Mouse (Mus musculus) kidney, embryonic 14.5 days (tissue): ENCODE measurements around the gene Rtf2. TPM values are rescaled to one million over a fixed set of nuclear protein-coding genes. Genes with fewer than 3 reads are reported as not detected.

ENCODE experiments used
- ATAC-seq: fragments of 200-750 bp; cut with Nextera tagmentation; 2 replicates; pipeline ENCODE4 v1.8.0; 2017; ENCODE audit warnings: moderate number of reproducible peaks, mild to moderate bottlenecking, moderate TSS enrichment, moderate library complexity; ENCODE audit not compliant: low FRiP score, low TSS enrichment
- H3K27ac ChIP-seq: fragments of 300-500 bp; sonication (generic); 2 replicates; pipeline ENCODE4 v1.5.1; 2014; ENCODE audit warnings: low read depth, mild to moderate bottlenecking, low read length, moderate library complexity, mixed read lengths
- H3K27me3 ChIP-seq: fragments of 300-500 bp; sonication (generic); 2 replicates; pipeline ENCODE4 v1.6.1; 2014; ENCODE audit warnings: mild to moderate bottlenecking, low read length; ENCODE audit not compliant: control insufficient read depth, insufficient read depth
- H3K36me3 ChIP-seq: fragments of 300-500 bp; sonication (generic); 2 replicates; pipeline ENCODE4 v1.6.1; 2014; ENCODE audit warnings: low read length, mixed read lengths; ENCODE audit not compliant: control insufficient read depth, insufficient read depth
- H3K4me1 ChIP-seq: fragments of 300-500 bp; sonication (generic); 2 replicates; pipeline ENCODE4 v1.6.1; 2014; ENCODE audit warnings: low read length, mixed read lengths; ENCODE audit not compliant: control insufficient read depth, insufficient read depth
- H3K4me2 ChIP-seq: fragments of 300-500 bp; sonication (generic); replicated peaks from 2 replicates; pipeline ENCODE4 v1.6.1; 2014; ENCODE audit warnings: low read depth, mild to moderate bottlenecking, low read length
- H3K4me3 ChIP-seq: fragments of 300-500 bp; sonication (generic); 2 replicates; pipeline ENCODE4 v1.5.1; 2014; ENCODE audit warnings: mild to moderate bottlenecking, low read length
- H3K9ac ChIP-seq: fragments of 300-500 bp; sonication (generic); 2 replicates; pipeline ENCODE4 v1.6.1; 2014; ENCODE audit warnings: low read depth, mild to moderate bottlenecking, low read length, moderate library complexity
- H3K9me3 ChIP-seq: fragments of 300-500 bp; sonication (generic); 2 replicates; pipeline ENCODE4 v1.6.1; 2016; ENCODE audit warnings: low read length; ENCODE audit not compliant: control insufficient read depth
- WGBS: fragments of 180-500 bp; shearing (Covaris S2); extraction: QIAGEN DNeasy Blood & Tissue Kit; methylation state at CpG from one replicate; pipeline ENCODE4 v1.1.7; 2014; 5-methylcytosine and 5-hydroxymethylcytosine counted together
- polyA plus RNA-seq: library from polyadenylated mRNA; unstranded; fragments of >200 nt; fragmentation: Nextera tagmentation; extraction: Ambion mirVana; gene quantifications from 2 replicates; pipeline ENCODE4 v1.2.1, GENCODE M21; 2014

Gene Rtf2
- polyA plus RNA-seq, 1 experiment from 2014 or later = 74.4 TPM

- H3K4me3 ChIP-seq = no peak overlapping the region
- H3K27ac ChIP-seq = no peak overlapping the region
- no peaks in the 10 kb centered on the region for H3K27me3 ChIP-seq
- 96% methylated on average over 5 of the region's 5 CpGs for WGBS
- ATAC-seq = no peak
- no peaks in the 10 kb centered on the region for H3K4me1 ChIP-seq
- no peaks in the 10 kb centered on the region for H3K9me3 ChIP-seq
- peaks cover 61% of the 10 kb centered on the region for H3K36me3 ChIP-seq
- H3K9ac ChIP-seq = no peak overlapping the region
- no peak overlapping the region for H3K4me2 ChIP-seq
Observed at GRCm38 (mm10) chr2:172467206-172467605, 26.9 kb downstream of the Rtf2 start.

- 91% methylated on average over 11 of the region's 11 CpGs for WGBS
- no peaks in the 10 kb centered on the region for H3K4me1 ChIP-seq
- no peak overlapping the region for H3K4me2 ChIP-seq
- peaks cover 56% of the 10 kb centered on the region for H3K36me3 ChIP-seq
- H3K27me3 ChIP-seq = no peaks in the 10 kb centered on the region
- H3K9ac ChIP-seq = no peak overlapping the region
- no peak overlapping the region for H3K4me3 ChIP-seq
- no peaks in the 10 kb centered on the region for H3K9me3 ChIP-seq
- no peak overlapping the region for H3K27ac ChIP-seq
- no peak for ATAC-seq
Observed at GRCm38 (mm10) chr2:172468346-172468819, 28.0 kb downstream of the Rtf2 start.

GRCm38 (mm10) chr2:172472318-172472717 is 32.0 kb downstream of the Rtf2 start, which contains the start of gene Fam209:
Fam209 (plus strand) TSS chr2:172472520.
- WGBS = 89% methylated on average over 11 of the region's 11 CpGs
- no peak within 1 kb of the TSS for H3K4me2 ChIP-seq
- no peaks in the 10 kb centered on the region for H3K27me3 ChIP-seq
- peaks cover 24% of the 10 kb centered on the region for H3K36me3 ChIP-seq
- no peak for ATAC-seq
- no peak within 1 kb of the TSS for H3K27ac ChIP-seq
- H3K4me3 ChIP-seq = no peak within 1 kb of the TSS
- H3K4me1 ChIP-seq = no peaks in the 10 kb centered on the region
- no peak within 1 kb of the TSS for H3K9ac ChIP-seq
- H3K9me3 ChIP-seq = no peaks in the 10 kb centered on the region

GRCm38 (mm10) chr2:172473591-172473990 is 33.2 kb downstream of the Rtf2 start:
- Histone ChIP-seq H3K4me3 (no peak overlapping the region), H3K27me3 (no peaks in the 10 kb centered on the region), H3K36me3 (peaks cover 14% of the 10 kb centered on the region), H3K27ac (no peak overlapping the region), H3K9me3 (no peaks in the 10 kb centered on the region), H3K4me1 (no peaks in the 10 kb centered on the region), H3K4me2 (no peak overlapping the region), H3K9ac (no peak overlapping the region)
- 39% methylated on average over 8 of the region's 8 CpGs for WGBS
- no peak for ATAC-seq

GRCm38 (mm10) chr2:172474970-172475369 is 34.6 kb downstream of the Rtf2 start:
- ATAC-seq = no peak
- H3K9me3 ChIP-seq = no peaks in the 10 kb centered on the region
- no peak overlapping the region for H3K4me3 ChIP-seq
- H3K4me2 ChIP-seq = no peak overlapping the region
- H3K27ac ChIP-seq = no peak overlapping the region
- 0 out of 2 replicates have a peak, but pooled peaks cover under 1% of the 10 kb centered on the region for H3K36me3 ChIP-seq
- WGBS = 40% methylated on average over 6 of the region's 6 CpGs
- H3K9ac ChIP-seq = no peak overlapping the region
- H3K4me1 ChIP-seq = no peaks in the 10 kb centered on the region
- no peaks in the 10 kb centered on the region for H3K27me3 ChIP-seq

GRCm38 (mm10) chr2:172476707-172477260 is 36.4 kb downstream of the Rtf2 start:
- H3K4me1 ChIP-seq = no peaks in the 10 kb centered on the region
- H3K4me3 ChIP-seq = no peak overlapping the region
- no peaks in the 10 kb centered on the region for H3K9me3 ChIP-seq
- H3K36me3 ChIP-seq = no peaks in the 10 kb centered on the region
- H3K27ac ChIP-seq = no peak overlapping the region
- 21% methylated on average over 10 of the region's 10 CpGs for WGBS
- H3K9ac ChIP-seq = no peak overlapping the region
- H3K27me3 ChIP-seq = no peaks in the 10 kb centered on the region
- peak; percentile 38; the same call in 1 of the 2 replicates for ATAC-seq
- H3K4me2 ChIP-seq = no peak overlapping the region

- no peak for ATAC-seq
- H3K9me3 ChIP-seq = no peaks in the 10 kb centered on the region
- WGBS = 42% methylated on average over 3 of the region's 3 CpGs
- H3K9ac ChIP-seq = no peak overlapping the region
- H3K27me3 ChIP-seq = no peaks in the 10 kb centered on the region
- H3K4me1 ChIP-seq = no peaks in the 10 kb centered on the region
- no peak overlapping the region for H3K4me2 ChIP-seq
- no peak overlapping the region for H3K27ac ChIP-seq
- H3K36me3 ChIP-seq = no peaks in the 10 kb centered on the region
- no peak overlapping the region for H3K4me3 ChIP-seq
Observed at GRCm38 (mm10) chr2:172477350-172477749, 37.0 kb downstream of the Rtf2 start.

GRCm38 (mm10) chr2:172477860-172478259 is 37.5 kb downstream of the Rtf2 start:
- 5% methylated on average over 2 of the region's 2 CpGs for WGBS
- no peak overlapping the region for H3K9ac ChIP-seq
- H3K9me3 ChIP-seq = no peaks in the 10 kb centered on the region
- H3K4me3 ChIP-seq = no peak overlapping the region
- no peaks in the 10 kb centered on the region for H3K4me1 ChIP-seq
- no peaks in the 10 kb centered on the region for H3K36me3 ChIP-seq
- H3K27ac ChIP-seq = no peak overlapping the region
- ATAC-seq = 0 out of 2 replicates have a peak, but pooled peaks have one; percentile 7
- H3K4me2 ChIP-seq = no peak overlapping the region
- no peaks in the 10 kb centered on the region for H3K27me3 ChIP-seq

- Histone ChIP-seq H3K36me3 (no peaks in the 10 kb centered on the region), H3K4me1 (peaks cover 3% of the 10 kb centered on the region; the same call in 1 of the 2 replicates), H3K9ac (no peak overlapping the region), H3K9me3 (no peaks in the 10 kb centered on the region), H3K4me3 (no peak overlapping the region), H3K27ac (no peak overlapping the region), H3K27me3 (no peaks in the 10 kb centered on the region), H3K4me2 (no peak overlapping the region)
- 67% methylated on average over 7 of the region's 7 CpGs for WGBS
- ATAC-seq = no peak
Observed at GRCm38 (mm10) chr2:172480296-172480695, 39.9 kb downstream of the Rtf2 start.
